Mouse (Mus musculus) embryonic fibroblast, embryonic 13.5 days (primary cell): Measurements from ENCODE around the gene Ndrg4. TPM values are rescaled to one million over a fixed set of nuclear protein-coding genes. Genes with fewer than 3 reads are reported as not detected.

Experiments
- H3K27ac ChIP-seq: 2 replicates; pipeline ENCODE4 v1.5.1; 2012; ENCODE audit warnings: low read length, control low read depth, inconsistent platforms; ENCODE audit not compliant: insufficient read depth
- H3K4me1 ChIP-seq: 2 replicates; pipeline ENCODE4 v1.6.1; 2011; ENCODE audit warnings: low read length; ENCODE audit not compliant: control insufficient read depth, insufficient read depth
- H3K4me3 ChIP-seq: 2 replicates; pipeline ENCODE4 v1.5.1; 2011; ENCODE audit warnings: mild to moderate bottlenecking, control low read depth, low read length; ENCODE audit not compliant: insufficient read depth
- CTCF ChIP-seq: IDR thresholded peaks from 2 replicates; pipeline ENCODE4 v1.5.1; 2011; ENCODE audit warnings: mild to moderate bottlenecking, control low read depth, low read length, moderate library complexity, borderline replicate concordance; ENCODE audit not compliant: insufficient read depth
- POLR2A ChIP-seq: IDR thresholded peaks from 2 replicates; pipeline ENCODE4 v1.6.1; 2011; ENCODE audit warnings: low read depth, mild to moderate bottlenecking, control low read depth, low read length, moderate library complexity
- polyA plus RNA-seq: library from polyadenylated mRNA; stranded (reverse); fragments of >200 nt; gene quantifications from 2 replicates; pipeline ENCODE4 v1.2.4, GENCODE M21; 2011; ENCODE audit warnings: low read depth; ENCODE audit not compliant: missing spikeins, insufficient read length

The Ndrg4 gene
- polyA plus RNA-seq, 1 experiment: 49.7 TPM

- Histone ChIP-seq H3K4me1 (no peaks in the 10 kb centered on the region; the same call in 1 of the 2 replicates), H3K27ac (peak overlapping the region; percentile 21; the same call in 1 of the 2 replicates), H3K4me3 (peak overlapping the region; percentile 69)
- TF ChIP-seq POLR2A (peak; percentile 94), CTCF (no peak)
These were observed 26.0 kb downstream of the Ndrg4 start for GRCm38 (mm10) chr8:95702480-95703446.

DNA sequence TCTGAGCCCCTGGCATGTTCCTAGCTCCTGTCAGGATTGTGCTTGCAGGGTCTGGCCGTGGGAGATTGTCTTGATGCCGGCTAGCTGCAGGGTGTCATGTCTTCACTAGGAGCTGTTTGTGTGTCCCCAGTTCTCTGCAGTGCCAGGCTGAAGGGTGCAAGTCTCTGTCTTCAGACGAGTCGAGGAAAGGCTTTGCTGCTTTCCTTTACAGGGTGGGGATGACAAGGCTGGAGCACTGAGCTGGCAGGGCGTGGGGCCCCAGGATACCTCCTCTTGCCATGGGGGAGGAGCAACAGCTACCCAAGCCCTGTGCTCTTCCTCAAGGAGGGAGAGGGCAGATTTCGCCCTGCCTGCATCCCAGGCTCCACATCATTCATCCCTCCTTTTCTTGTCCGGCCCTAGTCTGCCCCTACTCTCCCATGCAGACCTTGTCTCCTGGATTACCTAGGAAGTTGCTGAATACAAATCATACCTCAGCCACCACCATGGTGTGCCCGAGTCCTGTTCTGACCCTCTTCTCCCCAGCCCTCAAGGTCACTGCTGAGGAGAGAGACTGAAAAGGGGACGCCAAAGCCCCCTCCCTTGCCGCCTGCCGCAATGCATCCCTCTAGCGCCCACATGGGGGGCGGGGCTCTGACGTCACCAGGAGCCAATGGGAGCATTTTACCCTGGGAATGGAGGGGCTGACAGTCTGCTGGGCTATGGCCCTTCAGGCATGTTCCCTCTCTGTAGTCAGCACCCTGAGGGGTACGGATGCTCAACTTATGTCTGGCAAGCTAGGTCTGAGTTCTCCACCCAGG is 26.9 kb downstream of the Ndrg4 start:
- Histone ChIP-seq H3K4me3 (peak overlapping the region; percentile 69), H3K4me1 (no peaks in the 10 kb centered on the region; the same call in 1 of the 2 replicates)

DNA sequence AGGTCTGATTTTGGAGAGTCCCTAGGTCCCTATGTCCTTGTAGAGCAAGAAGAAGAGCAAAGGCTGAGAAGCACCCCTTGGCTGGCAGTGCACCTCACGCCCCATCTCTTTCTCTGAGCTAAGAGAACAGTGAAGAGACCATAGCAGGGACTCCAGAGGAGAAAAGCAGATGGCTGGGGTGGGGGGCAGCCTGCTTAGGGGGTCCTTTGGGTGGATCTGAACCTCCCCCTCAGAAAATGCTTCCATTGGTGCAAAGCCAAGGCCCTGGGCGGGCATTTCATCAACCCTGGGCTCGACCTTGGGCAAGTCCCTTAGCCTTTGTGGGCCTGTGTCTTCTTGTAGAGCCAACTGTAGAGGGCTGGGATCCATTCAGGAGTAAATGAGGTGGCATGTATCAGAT is 27.8 kb downstream of the Ndrg4 start:
- TF ChIP-seq CTCF: no peak
- Histone ChIP-seq H3K27ac (no peak overlapping the region), H3K4me1 (no peaks in the 10 kb centered on the region; the same call in 1 of the 2 replicates), H3K4me3 (no peak overlapping the region)

More for the DNA sequence above, 26.9 kb downstream of the Ndrg4 start:
- peak overlapping the region; percentile 32 for H3K27ac ChIP-seq
- peak; percentile 58 for TF ChIP-seq POLR2A
- TF ChIP-seq CTCF: no peak

DNA sequence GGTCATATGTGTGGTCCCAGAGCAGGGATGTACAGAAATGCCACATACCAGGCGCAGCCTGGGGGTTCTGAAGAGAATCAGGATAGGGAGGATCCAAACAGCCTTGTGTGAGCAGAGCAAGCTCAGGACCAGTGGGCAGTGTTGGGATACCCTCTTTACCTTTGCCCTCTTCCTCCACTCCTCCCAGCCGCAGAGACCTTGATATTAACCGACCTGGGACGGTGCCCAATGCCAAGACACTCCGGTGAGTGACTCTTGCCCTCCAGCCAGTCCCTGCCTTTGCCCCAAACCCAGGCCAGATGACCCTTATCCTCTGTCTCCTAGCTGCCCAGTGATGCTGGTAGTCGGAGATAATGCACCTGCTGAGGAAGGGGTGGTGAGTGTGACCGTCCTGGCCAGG is 32.8 kb downstream of the Ndrg4 start:
- no peak overlapping the region for H3K27ac ChIP-seq
- TF ChIP-seq POLR2A: no peak
- no peak for TF ChIP-seq CTCF
- H3K4me3 ChIP-seq: no peak overlapping the region
- H3K4me1 ChIP-seq: no peaks in the 10 kb centered on the region

DNA sequence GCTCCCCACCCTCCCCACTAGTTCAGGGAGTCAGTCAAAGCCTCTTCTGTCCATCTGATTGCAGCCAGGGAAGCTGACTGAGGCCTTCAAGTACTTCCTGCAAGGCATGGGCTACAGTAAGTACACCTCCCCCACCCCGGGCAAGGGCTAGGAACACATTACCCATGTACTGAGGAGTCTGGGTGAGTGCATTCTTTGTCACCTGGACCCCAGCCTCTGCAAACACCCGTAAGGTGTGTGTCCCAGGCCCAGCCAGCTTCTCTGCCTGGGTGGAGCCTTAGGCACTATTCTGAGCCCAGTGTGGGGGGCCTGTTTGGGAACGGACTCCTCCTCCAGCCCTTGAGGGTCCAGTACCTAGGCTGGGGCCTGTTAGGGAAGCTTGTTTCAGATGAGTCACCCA is 34.2 kb downstream of the Ndrg4 start:
- TF ChIP-seq POLR2A (no peak), CTCF (no peak)
- no peak overlapping the region for H3K27ac ChIP-seq

DNA sequence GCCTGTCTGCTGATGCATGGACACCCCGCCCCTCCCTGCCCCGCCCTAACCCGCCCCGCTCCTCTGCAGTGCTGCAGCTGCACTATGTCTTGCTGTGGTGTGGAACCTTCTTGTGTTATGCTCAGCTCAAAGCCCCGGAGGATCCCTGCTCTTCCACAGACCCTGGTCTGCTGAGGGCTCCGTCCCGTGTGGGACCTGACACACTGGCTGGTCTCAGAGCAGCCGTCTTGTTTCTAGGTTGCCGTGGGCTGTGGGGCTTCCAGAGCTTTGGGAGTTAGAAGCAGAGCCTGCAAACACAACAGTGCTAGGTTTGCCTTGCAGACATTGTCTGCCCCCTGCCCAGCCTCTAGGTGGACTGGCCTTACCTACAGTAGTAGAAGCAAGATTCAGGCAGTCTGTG is 35.6 kb downstream of the Ndrg4 start:
- no peak overlapping the region for H3K27ac ChIP-seq
- no peak for TF ChIP-seq POLR2A
- no peak for TF ChIP-seq CTCF
- no peak overlapping the region for H3K4me3 ChIP-seq
- H3K4me1 ChIP-seq: peaks cover 5% of the 10 kb centered on the region

More for the DNA sequence above, 34.2 kb downstream of the Ndrg4 start:
- Histone ChIP-seq H3K4me3 (no peak overlapping the region), H3K4me1 (no peaks in the 10 kb centered on the region; the same call in 1 of the 2 replicates)

DNA sequence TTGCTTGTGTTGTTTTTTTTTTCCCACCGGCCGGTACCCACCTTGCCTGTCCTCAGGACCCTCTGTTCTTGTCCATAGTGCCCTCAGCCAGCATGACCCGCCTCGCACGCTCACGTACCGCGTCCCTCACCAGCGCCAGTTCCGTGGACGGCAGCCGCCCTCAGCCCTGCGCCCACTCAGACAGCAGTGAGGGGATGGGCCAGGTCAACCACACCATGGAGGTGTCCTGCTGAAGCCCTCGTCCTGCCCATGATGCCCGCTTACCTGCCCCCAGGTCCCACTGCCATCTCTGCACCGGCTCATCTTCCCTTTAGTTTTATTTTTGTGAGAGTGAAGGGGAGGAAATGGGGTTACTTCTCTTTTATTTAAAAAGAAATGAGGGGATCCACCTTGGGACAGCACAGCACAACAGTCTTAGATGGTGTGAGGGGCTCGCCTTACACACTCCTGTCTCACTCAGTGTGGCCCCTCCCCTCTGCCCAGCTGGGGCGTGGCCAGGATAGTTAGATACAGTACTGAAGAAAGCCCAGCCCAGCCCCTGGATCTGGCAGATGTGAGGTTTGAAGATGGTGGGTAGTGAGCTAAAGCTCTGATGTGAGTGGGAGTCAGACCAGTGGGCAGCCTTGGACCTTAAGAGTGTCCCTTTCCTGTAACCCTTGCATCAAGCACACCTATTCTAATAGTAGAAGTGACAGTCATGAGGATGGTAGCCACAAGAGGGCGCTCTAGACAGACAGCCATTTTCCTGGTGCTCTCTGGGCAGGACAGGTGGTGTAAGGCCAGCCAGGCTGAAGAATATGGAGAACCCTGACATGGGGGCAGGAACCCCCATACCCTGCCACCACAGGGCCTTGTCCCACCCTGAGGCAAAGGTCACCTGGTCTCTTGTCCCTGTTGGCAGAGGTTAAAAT is 36.6 kb downstream of the Ndrg4 start:
- H3K27ac ChIP-seq: no peak overlapping the region
- H3K4me1 ChIP-seq: peaks cover 5% of the 10 kb centered on the region
- TF ChIP-seq CTCF (peak; percentile 42; the same call in 1 of the 2 replicates), POLR2A (no peak)
- no peak overlapping the region for H3K4me3 ChIP-seq

GRCm38 (mm10) chr8:95714367-95714766 is 37.6 kb downstream of the Ndrg4 start:
- Histone ChIP-seq H3K27ac (no peak overlapping the region), H3K4me1 (peaks cover 5% of the 10 kb centered on the region), H3K4me3 (no peak overlapping the region)
- TF ChIP-seq POLR2A (no peak), CTCF (no peak)
